Mouse (Mus musculus): ENCODE measurements around the gene Dnah2.

Dnah2 gene

DNA sequence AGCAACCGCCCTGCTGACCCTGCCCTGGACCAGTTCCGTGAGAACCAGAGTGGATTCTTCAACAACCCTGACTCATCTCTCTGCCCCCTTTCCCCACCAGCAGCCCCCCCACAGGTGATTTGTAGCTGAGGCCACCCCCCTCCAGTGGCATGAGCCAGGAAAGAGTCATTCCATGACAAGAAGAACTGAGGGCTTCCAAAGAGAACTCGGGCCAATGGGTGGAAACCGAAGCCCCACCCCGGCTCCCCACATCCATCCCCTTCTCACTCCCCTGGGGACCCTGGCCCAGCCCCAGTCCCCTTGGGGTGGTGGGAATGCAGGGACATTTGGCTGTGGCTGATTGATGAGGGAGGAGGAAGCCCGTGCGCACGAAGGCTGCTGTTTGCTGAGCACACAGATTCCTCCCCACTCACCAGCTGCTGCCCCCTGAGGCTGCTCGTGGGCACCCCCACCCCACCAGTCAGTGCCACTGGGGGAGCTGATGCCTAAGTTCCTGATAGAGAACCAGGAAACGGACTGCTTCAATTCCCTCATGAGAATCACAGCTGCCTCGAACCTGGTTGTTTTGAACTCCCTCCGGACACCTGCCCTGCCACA lies at the start of gene Dnah2:
Gene Dnah2, minus strand, starts transcription at position 51 of the 597 bp plus-strand sequence.
- in situ Hi-C loops (cut with MboI, MseI): no loop called here

DNA sequence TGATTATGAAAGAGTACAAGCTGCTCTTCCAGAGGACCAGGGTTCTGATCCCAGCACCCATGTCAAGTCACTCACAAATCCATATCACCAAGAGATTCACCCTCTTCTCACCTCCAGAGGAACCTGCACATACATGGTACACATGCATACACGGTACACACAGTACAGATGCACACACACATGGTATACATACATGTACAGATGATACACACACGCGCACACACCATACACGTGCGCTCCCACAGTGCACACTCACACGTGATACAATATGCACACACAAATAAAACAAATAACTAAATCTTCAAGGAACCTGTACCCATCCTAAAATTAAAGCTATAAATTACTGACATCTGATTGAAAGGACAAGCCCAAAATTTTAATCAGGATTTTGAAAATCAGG lies 45.9 kb upstream of the Dnah2 start:
- in situ Hi-C loops (cut with MboI, MseI): no loop called here

DNA sequence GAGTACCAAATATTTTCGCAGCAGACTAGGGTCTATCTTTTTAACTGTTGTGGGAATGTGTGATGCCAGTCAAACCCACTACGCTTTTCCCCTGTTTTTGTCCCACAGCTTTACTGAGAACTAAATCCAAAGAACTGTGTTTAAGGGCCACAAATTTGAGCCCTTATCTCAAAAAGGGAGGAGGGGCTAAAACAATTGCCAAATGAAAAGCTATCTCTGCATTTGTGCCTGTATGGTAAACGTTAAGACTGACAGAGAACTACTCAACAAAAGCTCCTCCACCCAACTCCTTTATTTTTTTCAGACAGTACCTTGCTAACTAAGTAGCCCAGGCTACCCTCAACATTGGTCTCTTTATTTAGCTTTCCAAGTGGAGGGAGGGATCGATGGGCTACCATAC lies 43.9 kb upstream of the Dnah2 start:
- in situ Hi-C loops (cut with MboI, MseI): no loop called here

DNA sequence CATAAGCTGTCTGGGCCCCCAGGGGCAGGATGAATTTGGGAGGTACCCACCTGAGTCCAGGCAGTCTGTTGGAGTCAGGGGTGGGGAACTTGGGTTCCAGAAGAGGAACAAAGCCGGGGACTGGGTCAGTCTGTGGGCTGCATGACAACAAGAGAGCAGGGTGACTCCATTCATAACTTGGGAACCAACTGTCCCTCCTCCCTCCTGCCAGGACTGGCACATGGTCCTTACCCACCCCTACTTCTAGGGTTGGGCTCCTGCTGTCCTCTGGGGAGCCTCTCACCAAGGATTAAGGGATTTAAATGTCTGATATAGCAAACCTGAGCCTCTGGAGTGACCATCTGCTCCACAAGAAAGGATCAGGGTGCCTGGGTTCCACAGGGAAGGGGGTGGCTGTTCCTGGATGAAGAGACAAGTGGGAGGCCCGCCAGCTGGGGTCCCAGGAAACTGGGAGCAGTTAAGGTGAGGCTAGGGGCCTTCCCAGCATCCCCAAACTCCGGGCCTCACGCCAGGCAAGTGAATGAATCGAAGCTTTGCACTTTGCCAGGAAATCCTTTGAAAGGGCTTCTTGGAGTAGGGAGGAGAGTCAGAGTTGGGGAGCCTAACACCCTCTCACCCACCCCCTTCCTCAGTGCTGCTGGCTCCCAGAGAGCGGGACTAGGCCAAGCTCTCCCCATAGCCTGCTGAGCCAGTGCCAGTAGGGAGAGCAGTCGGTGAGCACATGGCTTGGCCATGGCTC lies 43.2 kb upstream of the Dnah2 start:
- in situ Hi-C loops (cut with MboI, MseI): no loop called here

DNA sequence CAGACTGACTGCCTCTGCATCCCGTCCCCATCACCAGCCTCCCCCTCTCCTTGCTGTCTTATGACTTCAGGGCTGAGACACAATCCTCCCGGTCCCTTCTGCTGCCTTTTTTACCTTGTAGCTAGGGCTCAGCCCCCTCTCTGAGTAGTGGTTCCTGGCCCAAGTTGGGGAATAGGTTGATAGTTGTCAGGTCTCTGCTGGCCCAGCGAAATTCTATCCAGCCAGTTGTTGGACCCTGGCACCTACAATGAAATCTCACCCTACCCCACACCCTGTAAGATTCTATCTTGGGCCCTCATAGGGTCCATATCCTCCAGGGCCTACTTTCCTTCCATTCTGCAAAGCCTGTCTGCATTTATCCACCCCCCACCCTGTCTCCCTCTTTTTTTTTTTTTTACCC lies 42.5 kb upstream of the Dnah2 start:
- in situ Hi-C loops (cut with MboI, MseI): no loop called here

DNA sequence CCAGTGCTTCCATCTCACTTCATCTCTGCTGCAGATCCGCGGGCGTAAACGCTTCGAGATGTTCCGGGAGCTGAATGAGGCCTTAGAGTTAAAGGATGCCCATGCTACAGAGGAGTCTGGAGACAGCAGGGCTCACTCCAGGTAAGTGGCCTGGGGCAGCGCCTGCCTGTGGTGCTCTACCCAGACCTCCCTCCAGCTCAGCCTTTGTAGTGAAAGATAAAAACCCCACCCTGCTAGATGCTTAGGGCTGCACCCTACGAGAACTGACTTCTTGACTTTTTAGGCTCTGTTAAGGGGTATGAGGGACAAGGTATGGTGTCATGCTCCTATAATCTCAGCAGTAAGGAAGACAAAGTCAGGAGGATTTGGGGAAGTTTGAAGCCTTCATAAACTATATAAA lies 41.7 kb upstream of the Dnah2 start:
- in situ Hi-C loops (cut with MboI, MseI): no loop called here

DNA sequence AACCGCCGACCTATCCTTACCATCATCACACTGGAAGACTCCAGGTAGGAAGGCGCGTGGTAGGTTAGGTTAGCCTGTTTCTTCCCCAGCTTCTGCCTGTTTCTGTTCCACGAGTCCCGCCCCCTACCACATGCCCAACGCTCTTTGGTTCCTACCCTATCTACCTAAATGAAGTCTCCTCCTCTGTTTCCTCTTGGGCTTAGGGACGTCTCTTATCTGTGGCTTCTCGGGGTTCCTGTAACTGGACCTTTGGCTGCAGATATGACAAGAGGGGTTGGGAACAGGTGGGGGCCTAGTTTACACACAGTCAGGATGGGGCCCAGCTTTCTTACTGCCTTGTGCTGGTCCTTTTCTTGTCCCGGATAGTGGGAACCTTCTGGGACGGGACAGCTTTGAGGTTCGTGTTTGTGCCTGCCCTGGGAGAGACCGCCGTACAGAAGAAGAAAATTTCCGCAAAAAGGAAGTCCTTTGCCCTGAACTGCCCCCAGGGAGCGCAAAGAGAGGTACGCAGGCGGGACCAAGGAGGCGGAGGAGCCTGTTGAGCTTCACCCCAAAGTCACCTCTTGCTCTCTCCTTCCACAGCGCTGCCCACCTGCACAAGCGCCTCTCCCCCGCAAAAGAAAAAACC lies 40.4 kb upstream of the Dnah2 start:
- in situ Hi-C loops (cut with MboI, MseI): no loop called here

DNA sequence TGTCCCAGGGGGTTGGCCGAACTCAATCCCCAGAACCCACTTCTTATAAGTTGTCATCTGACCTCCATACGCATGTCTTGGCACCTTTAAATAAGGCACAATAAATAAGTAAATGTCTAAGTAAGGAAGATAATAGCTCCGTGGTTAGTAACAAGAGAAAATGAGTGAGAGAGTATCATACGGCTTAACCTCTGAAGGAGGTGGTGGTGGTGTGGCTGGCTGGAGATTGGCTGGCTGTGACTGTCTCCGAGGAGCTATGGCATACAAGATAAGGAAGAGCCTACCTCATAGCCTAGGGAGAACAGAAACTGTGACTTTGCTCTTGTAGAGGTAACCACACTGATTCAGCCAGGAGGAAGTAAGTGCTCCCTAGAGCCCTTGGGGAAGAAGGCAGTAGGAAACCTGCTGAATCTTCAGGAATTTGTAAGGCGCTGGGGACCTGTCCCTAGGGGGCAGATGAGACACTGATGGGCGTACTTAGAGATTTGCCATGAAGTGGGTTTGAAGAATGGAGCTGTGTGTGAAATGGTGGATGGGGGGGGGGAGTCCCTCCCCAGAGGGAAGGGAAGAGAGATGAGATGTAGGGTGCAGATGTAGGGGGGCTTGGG lies 36.9 kb upstream of the Dnah2 start:
- in situ Hi-C loops (cut with MboI, MseI): no loop called here

DNA sequence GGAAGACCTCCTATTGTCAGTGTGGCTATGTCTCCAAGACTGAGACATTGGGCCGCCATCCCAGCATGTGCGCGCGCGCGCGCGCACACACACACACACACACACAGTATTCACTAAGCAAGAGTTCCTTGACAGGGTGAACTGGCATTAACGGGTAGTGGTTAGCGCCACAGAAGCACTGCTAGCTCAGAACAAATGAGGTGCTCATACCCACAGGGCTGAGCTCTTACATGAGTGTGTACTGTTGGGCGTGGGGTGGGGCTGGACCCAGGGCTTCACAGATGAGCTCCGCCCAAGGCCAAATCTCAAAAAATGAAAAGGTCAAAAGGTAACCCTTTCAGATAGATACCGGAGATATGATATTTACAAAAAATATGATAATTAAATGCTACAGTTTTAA lies 36.0 kb upstream of the Dnah2 start:
- in situ Hi-C loops (cut with MboI, MseI): loop anchor here (5.0 kb wide), 1 partner anchor 72 kb away; the partner anchor contains the start of gene Sox15

DNA sequence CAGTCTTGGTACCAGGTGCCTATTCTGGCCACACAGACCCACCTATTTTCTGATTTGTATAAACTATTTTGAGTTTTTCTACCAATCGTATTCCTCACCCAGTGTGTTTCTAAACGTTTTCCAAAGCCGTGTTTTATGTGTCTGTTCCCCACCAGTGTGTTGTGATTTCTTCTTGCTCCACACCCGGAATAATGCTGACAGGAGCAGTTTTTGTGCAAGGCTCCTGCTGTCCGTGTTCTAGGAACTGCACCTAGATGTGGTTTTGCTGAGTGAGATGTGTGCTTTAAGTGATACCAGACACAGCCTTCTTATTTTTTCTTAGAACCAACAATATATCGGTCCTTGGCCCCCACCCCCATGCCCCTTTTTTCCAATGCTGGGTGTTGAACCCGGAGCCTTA lies 35.1 kb upstream of the Dnah2 start:
- in situ Hi-C loops (cut with MboI, MseI): loop anchor here (5.0 kb wide), 1 partner anchor 73 kb away; the partner anchor contains the start of gene Sox15

DNA sequence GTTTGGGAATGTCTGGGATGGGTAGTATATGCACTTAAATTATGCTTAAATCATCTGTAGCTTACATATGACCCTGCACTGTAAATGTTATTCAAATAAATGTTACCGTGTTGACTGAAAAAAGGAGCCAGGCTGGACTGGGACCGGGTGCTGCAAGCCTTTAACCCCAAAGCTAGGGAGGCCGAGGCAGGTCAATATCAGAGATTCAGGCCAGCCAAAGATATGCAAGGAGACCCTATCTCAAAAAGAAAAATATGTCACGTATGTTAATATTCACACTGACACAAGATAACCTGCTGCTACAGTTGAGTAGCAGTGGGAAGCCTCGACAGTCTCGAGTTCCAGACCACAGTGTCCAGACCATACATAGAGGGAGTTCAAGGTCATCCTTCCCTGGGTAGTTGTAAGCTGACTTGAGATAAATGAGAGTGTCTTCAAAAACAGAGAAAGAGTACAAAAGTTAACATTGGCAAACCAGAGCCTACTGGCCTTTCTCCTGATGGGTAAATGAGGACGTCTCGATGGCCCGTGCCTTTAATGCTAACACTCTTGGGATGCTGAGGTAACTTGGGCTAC lies 33.4 kb upstream of the Dnah2 start:
- in situ Hi-C loops (cut with MboI, MseI): loop anchor here (5.0 kb wide), 1 partner anchor 75 kb away; the partner anchor contains the start of gene Sox15

DNA sequence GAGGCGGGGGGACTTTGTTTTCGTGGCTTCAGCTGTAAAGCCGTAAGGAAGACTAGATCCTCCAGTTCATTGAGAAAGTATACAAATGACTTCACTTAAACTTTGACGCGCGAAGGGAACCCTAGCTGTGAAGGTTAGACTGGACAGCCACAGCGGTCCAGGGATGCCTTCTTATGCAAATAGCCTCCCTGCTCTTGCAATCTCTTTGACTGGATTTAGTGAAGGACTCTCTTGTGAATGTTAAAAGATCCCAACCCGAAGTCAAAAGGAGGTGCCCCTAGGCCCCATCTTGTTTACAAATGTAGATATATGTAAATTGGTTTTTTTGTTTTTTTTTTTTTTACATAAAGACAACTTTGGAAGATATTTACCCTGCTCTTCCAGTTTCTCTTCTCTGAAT lies 32.9 kb upstream of the Dnah2 start:
- in situ Hi-C loops (cut with MboI, MseI): loop anchor here (5.0 kb wide), 1 partner anchor 75 kb away; the partner anchor contains the start of gene Sox15

DNA sequence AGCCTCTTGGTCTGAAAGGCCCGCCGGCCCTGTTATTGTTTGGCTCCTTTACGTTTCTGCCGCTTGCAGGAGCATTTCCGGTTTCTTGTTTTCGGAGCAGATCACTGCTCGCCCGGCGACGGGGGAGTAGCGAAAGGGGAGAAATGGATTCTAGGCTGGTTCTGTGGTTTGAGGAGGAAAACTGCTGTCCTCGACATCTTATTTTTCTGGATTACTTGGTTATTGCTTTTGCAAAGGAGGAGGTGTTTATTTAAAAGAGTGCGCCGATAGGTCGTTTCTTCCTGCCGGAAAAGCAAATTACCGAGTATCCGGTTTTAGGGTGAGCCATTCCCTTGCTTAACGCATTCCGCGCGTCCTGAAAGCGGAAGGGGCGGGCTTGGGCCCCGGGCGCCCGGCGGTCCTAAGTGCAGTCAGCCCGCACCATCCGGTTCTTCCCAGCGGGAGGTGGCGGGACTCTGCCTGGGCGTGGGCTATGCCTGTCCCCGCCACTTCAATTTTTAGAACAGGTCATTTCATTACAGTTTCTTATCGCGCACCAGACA lies 32.3 kb upstream of the Dnah2 start:
- in situ Hi-C loops (cut with MboI, MseI): loop anchor here (5.0 kb wide), 1 partner anchor 76 kb away; the partner anchor contains the start of gene Sox15

DNA sequence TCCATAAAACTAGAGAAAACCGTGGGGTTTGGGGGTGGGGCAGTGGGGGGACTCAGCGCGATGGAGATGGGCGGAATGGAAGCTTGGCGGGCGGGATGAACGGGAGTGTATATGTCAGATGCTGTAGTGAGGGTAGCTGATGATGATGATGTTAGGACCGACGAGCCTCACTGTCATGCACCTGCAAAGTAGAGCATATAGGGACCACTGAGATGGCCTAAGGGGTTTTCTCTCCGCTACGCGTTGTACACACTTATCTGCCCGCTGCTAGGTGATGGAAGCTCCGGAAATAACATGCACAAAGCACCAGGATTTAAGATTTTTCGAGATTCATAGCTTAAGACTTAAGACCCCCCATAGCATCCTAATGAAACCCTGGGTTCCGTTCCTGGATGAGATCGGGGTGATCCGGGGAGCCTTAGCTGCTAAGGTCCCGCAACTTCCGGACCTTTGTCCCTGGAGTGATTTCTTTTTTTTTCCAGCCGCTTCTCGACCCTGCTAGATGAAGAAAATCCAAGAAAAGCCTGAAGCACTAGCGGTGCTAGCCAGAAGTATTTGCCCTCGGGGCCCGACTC lies 31.7 kb upstream of the Dnah2 start:
- in situ Hi-C loops (cut with MboI, MseI): loop anchor here (5.0 kb wide), 1 partner anchor 77 kb away; the partner anchor contains the start of gene Sox15

DNA sequence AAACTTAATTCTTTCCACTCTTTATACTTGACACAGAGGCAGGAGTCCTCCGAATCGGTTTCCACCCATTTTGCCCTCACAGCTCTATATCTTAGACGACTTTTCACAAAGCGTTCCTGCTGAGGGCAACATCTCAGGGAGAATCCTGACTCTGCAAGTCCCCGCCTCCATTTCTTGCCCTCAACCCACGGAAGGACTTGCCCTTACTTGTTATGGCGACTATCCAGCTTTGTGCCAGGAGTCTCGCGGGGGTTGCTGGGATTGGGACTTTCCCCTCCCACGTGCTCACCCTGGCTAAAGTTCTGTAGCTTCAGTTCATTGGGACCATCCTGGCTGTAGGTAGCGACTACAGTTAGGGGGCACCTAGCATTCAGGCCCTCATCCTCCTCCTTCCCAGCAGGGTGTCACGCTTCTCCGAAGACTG lies 31.2 kb upstream of the Dnah2 start, which contains the start of the genes Wrap53 and Trp53:
Gene Wrap53, minus strand, starts transcription at position 165 of the 424 bp plus-strand sequence.
Gene Trp53, plus strand, starts transcription at position 269 of the 424 bp plus-strand sequence.
- in situ Hi-C loops (cut with MboI, MseI): loop anchor here (5.0 kb wide), 1 partner anchor 77 kb away; the partner anchor contains the start of gene Sox15

DNA sequence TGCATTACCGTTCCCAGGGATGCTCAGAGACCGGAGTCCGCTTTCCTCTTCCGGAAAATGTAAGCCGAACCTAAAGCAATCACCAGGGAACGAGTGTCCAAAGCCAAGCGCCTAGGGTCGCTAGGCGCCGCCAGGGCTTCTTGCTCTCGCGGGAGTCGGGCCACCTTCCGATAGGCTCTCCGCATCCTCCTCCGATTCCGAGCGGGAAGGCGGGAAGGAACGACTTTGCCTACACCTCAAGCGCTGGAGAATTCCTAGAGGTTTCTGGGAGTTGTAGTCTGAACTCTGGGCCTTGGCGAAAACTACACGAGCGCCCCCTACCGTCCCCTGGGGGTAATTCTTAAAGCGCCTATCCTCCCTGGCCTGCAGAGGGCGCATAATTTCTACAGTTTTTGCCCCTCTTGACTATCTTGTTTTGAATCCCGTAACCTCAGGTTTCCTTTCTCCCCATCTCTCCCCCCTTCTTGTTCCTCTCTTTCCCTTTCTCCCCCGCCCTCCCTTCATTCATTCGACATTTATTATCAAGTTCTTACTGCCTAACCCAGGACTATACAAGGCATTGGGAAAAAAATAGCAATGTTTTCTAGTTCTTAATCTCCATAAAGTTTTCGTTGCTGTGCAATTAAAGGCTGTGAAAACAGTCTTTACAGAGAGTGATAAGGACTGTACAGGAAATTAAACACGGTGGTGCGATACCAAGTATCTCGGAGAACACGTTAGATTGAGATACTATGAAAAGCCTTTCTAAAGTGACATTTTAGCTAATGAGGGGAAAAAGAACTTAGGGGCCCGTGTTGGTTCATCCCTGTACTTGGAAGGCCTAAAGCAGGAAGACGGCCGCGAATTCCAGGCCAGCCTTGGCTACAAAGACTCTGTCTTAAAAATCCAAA lies 30.5 kb upstream of the Dnah2 start:
- in situ Hi-C loops (cut with MboI, MseI): loop anchor here (5.0 kb wide), 1 partner anchor 78 kb away; the partner anchor contains the start of gene Sox15

DNA sequence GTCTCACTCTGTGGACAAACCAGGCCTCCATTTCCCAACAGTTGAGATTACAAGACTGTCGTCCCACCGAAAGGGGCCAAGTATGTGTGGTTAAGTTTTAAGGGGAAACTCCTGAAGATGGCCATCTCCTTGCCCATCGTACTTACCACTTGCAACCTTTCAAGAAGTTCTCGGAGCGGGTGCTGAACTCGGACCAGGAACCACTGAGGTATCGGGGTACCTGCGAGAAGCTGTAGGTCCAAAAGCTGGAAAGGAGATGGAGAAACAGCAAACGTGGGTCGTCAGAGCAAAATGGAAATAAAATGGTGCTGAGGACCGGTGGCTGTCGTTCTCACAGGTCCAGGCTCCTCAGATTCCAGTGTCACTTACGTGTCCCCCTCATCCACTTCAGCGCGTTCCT lies 29.4 kb upstream of the Dnah2 start:
- in situ Hi-C loops (cut with MboI, MseI): no loop called here

DNA sequence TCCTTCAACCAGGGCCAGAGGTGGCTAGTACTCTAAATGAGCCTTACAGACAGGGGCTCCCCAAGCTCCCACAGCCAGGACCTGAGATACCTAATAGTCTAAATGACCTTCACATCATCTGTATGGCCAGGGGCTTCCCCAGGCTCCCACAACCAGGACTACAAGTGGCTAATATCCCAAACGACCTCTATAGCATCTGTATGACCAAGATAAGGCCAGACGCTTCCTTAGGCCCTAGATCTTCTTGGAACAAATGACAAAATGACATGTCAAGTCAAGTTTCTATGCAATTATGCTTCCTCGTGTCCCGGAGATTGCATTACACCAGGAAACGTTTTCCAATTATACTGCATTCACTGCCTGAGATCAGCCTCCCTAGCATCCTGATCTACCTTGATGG lies 27.4 kb upstream of the Dnah2 start:
- in situ Hi-C loops (cut with MboI, MseI): no loop called here

DNA sequence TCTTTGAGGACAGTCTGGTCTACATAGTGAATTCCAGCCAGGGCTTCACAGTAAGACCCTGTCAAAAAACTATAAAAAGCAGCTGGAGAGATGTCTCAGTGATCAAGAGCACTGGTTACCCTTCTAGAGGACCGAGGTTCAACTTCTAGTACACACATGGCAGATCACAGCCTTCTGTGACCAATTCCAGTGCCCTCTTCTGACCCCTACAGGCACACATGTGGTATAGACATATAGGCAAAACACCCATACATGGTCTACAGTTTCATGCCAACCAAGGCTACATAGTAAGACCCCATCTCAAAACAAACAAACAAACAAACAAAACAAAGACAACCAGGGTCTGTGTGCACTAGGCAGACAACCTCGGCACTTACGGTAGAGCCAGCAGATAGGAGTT lies 26.3 kb upstream of the Dnah2 start:
- in situ Hi-C loops (cut with MboI, MseI): no loop called here

DNA sequence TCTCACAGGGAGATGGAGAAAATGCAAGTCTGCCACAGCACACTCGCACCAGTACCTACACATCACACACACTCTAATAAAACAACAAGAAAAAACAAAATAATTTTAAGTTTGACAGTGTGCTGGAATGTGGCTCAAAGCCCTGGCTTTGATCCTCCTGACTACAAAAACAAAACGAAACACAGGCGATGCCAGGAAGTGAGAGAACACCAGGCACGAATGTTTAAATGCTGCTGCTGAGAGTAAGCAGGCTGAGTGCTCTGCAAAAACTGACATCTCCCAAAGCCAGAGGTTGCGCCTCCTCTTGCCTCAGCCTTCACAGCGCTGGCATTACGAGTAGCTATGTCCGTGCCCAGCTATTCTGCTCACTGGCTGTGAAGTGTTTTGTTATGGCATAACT lies 16.2 kb upstream of the Dnah2 start:
- in situ Hi-C loops (cut with MboI, MseI): no loop called here

Measured in regulatory T cell (primary cell).